Mouse (Mus musculus): Measurements from ENCODE around the gene Spaca4.

Gene Spaca4

DNA sequence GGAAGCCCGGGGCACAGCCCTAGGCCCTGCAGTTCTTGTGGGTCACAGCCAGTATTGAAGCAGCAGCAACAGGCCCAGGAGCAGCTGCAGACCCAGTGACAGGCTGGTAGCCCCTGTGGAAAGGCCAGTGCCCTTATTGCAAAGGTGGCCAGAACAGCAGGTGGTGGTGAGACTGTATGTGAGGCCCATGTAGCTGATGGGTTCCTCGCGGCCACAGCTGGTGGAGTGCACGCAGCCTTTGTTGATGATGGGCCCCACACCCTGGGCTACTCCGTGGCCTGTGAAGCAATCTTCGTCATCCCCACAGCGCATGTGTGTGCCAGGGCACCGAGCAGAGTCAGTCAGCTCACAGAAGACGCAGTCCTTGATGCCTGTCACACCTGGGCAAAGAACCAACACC lies 462 bp downstream of the Spaca4 start:
- DNase-seq = no peak

DNA sequence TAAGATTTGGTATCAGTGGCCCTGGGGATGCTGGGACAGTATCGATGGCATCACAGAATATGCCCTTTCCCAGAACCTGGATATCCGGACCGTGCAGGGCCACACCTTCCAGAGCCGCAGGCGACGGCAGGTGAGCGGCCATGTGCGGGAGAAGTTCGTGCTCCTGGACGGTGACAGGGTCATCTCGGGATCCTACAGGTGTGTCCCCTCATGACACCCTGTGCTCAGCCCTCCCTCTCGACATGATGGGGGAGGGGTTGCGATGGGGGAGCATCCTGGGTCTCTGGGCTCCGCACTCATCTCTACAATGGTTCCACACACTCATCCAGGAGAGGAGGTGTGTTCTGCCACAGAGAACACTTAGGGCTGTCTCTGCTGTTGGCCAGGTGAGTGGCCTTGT lies 1.8 kb downstream of the Spaca4 start:
- DNase-seq = no peak

DNA sequence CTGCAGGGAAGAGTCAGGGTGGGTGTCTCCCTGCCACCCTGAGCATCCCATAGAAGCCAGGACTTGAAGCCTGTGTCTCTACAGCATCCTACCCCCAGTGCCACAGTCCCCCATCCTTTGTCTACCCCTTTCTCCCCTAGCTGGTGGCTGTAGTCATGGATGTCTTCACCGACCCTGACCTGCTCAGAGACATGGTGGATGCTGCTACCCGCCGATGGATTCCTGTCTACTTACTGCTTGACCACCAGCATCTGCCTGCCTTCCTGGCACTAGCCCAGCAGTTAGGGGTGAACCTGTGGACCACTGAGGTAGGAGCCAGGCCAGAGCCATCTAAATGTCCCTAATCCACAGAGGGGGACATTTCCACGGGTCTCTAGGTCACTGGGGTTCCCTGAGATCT lies 2.3 kb downstream of the Spaca4 start:
- DNase-seq = no peak

DNA sequence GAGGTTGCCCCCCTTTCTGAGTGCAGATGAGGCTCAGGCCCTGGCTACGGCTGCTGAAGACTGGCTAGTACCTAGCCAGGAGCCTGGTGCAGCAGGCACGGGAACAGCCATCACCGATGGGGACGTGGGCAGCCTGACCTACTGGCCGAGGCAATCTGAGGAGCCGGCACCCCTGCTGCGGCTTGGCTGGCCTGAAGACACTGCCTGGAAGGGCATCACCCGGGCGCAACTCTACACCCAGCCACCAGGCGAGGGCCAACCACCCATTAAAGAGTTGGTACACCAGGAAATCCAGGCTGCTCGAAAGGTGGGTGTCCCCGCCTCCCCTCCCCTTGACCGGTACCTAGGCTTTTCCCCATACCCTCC lies 3.3 kb downstream of the Spaca4 start:
- peak in 1 of 2 experiments; percentile 41 for DNase-seq

DNA sequence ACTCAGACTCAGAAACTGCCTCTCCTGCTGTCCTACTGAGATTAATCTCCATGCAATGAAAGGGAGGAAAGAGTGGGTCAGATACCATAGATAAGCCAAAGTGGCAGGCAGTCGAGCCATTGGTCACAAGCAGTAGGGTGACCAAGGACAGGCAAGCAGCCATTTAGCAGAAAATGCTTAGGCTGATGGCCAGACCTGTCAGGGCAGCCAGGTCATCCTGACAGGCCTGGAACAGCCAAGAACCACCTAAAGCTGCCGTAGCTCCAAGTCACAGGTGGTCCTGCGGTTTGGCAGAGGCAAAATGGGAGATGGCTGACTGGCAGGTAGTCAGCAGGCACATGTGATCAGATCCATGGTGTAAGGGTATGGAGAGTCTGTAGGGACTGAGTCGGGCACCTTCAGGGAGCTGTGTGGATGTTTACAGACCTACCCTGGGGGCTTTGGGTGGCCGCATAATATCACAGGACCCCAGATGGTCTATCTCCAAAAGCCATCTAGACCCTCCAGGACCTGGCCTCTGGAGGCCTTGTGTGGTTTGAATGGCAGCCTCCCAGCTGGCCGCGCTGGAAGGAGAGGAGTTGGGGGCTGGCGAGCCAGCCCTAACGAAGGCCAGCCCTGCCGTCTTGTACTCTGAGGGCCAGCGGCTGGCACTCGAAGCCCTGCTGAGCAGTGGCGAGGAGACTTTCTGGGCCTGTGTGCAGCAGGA lies 3.8 kb downstream of the Spaca4 start:
- DNase-seq = no peak

DNA sequence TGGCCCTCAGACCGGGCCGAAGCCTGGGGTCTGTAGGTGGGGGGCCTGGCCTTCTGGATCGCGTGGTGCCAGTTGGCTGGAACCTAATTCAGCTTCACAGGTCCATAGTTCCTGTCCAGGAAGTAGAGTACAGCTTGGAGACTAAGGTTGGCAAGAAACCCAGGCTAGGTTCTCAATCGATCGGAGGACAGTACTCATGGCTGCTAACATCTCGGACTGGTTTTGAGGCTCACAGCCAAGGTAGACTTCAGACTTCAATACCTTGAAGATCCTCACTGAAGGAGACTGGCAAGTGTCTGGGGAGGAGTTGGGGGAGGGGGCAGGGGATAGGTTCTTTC lies 4.4 kb downstream of the Spaca4 start:
- no peak for DNase-seq

DNA sequence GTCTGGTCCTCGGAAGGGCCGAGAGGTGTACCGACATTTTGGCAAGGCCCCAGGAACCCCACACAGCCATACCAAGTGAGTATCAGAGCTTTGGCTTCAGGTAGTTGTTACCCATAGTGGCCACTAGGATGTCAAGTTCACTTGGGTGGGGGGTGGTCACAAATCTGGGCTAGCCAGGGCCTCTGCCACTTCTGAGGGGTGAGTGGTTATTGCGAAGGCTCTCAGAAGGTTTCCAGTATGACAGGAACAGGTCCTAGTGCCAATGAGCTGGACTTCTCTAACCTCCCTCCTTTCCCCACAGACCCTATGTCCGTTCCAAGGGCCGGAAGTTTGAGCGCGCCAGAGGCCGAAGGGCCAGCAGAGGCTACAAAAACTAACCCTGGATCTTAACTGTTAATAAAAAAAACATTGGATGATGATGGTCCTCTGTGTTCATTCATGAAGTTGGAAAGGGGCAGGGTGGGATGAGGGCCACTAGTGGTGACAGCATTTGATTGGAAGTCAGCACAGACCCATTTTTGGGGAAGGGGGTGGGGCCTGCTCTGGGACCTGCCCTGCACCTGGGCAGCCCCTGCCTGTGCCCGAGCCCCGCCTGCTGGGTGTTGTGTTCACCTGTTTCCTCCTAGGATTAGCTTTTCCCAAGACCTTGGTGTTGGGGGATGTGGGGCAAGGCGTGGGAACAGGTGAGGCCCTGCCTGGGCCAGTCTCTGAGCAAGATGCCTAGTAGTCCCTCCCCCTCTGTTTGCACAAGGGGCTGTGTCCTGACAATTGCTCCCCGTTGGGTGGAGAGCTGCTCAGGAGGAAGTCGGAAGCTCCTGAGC lies 5.0 kb downstream of the Spaca4 start, which contains the start of gene Fam83e:
Gene Fam83e, plus strand, starts transcription at position 800 of the 821 bp plus-strand sequence.
- DNase-seq = no peak

DNA sequence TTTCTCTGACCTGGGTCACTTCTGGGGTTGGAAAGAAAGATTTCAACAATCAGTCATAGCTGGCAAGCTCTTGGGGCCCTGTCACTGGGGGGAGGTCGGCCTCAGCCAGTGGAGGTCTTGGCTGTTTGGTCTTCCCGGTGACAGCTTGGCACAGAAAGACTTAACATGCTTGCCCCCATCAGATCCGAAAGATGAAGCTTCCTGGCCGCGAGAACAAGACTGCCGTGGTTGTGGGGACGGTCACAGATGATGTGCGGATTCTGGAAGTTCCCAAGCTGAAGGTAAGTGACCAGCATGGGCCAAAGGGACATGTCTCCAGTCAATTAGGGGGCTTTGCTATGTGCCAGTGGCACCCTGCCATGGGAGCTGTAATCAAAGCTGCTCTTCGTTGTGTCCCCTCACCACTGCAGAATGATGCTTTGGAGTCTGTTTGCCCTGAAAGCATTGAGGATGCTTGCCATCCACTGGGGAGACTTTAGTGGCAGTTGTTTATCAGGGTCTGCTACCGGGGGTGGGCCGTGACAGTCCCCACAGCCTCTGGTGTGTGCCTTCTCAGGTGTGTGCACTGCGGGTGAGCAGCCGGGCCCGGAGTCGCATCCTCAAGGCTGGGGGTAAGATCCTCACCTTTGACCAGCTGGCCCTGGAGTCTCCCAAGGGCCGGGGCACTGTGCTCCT lies 5.7 kb downstream of the Spaca4 start:
- DNase-seq = no peak

DNA sequence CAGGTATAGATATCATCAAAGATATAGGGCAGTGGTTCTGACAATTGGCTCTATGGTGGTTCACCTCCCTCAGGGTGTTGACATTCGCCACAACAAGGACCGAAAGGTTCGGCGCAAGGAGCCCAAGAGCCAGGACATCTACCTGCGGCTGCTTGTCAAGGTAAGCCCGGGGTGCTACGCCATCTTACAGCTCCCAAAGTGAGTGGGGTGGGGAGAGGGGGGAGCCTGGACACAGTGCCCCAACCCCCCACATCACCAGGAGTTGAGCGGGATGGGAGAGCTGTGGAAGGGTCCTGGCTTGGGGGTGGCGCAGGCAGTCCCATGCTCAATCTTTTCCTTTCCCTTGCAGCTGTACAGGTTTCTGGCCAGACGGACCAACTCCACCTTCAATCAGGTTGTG lies 6.4 kb downstream of the Spaca4 start:
- no peak for DNase-seq

DNA sequence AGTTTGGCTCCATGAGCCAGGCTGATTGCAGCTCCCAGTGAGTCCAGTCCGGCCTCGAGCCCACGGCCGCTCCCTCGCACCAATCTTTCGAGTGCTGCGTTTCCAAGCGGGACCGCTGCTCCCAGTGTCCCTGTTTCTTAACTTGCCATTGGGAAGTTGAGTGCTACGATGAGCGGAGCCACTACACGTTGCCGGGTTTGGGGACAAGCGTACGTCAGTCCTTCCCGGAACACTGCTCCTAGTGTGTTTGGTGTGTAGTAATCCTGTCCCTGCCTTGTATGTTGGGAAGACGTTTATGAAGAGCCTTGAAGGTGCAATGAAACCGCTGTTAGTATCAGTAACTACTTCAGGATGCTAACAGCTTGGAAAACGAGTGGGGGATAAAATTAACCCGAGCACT lies 7.3 kb downstream of the Spaca4 start:
- no peak for DNase-seq

DNA sequence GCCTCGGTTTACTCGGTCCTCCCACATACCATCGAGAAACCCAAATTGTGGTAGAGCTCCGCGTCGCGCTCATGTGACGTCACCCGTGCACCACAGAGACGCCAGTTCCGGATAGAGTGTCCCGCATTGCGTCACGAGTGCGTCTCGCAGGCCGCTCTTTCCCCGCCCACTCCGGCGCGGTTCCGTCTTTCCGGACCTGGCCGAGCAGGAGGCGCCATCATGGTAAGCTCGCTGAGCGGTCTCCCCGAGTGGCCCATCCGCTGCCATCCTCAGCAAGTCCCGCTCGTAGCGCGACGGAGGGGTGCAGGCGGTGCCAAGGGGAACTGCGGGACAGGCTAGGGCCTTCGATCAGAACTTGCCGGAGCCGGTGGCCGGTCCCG lies 7.7 kb downstream of the Spaca4 start, which contains the start of gene Sphk2:
Gene Sphk2, minus strand, starts transcription at position 85 of the 380 bp plus-strand sequence.
- DNase-seq = peak; percentile 99

DNA sequence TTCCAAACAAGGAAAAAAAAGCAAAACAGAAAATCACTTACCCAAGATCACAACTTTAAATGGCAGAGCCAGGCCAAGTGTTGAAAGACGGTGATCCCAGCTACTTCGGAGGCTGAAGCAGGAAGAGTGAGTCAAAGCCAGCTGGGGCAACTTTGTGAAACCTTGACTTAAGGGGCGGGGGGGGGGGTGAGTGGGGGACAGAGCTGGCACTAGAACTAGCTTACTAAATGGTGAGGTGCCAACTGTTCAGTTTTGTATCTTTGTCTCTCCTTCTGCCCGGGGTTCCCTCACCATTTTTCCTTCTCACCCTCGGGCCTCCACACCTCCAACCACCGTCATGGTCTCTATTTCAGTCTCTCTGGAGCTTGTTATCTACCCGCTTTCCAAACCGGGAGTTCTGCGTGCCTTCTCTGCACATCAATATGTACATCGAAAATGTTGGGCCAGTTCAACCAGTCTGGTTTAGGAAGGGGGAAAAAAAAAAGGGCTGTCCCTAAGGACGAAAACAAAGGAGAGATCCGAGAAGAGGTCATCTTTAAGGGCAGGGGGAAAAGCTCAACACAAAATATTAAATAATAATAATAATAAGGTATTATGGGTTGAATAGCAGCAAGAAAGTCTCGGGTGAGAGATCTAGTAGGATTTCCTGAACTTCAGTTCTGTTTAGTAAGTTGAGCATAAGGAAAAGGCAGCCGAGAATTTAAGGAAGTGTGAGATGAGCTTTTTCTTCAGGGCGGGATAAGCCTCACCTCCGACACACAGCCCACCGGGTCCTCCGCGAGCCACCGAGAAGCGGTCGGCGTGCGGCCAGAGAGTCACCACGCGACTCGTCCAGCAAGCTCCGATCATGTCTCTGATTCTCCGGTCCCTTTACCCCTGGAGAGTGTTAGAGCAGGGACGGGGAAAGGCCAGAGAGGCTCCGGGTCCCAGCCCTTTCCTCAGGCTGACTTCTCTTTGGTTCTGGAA lies 8.4 kb downstream of the Spaca4 start:
- DNase-seq = no peak

DNA sequence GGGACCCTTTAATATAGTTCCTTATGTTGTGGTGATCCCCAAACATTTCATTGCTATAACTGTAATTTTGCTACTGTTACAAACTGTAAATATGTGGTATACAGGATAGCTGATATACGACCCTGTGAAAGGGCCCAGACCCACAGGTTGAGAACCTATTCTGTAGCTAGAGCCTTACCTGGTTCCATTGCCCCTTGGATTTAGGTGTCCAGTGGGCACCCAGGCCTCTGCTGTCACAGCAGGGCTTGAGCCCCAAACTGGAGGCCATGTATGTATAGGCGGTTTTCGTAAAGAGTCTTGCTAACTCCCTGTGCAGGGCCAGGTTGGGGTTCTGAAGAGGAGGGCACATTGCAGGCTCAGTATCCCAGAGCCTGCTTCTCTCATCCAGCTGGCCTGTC lies 9.2 kb downstream of the Spaca4 start:
- no peak for DNase-seq

DNA sequence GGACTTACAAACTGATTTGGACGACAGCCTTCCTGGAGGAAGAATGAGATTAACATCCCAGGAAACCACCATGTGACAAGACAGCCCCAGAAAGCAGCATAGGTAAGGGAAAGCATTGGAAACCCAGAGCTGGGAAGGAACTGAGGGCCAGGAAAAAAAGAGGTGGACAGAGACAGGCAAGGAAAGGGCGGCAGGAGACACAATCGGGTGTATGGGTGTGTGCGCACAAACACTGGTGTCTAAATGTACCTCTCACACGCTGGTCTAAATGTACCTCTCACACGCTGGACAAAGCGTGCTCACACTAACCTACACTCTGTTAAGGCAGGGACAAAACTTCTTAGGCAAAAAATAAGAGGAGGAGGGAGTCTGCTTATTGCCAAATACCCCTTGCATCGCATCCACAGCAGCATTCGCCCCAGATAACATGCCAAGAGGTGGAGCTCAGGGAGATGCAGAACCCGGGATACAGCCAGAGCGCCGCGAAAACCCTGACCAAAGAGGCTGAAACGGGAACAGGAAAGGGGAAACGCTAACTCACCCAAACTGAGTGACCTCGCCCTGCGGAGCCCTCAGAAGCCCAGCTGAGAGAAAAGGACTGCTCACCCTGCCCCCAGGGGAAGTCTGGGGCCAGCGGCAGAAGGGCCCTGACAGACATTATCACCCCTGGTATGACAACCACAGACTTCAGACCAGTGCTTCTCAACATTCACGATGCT lies 9.7 kb downstream of the Spaca4 start:
- DNase-seq = no peak

DNA sequence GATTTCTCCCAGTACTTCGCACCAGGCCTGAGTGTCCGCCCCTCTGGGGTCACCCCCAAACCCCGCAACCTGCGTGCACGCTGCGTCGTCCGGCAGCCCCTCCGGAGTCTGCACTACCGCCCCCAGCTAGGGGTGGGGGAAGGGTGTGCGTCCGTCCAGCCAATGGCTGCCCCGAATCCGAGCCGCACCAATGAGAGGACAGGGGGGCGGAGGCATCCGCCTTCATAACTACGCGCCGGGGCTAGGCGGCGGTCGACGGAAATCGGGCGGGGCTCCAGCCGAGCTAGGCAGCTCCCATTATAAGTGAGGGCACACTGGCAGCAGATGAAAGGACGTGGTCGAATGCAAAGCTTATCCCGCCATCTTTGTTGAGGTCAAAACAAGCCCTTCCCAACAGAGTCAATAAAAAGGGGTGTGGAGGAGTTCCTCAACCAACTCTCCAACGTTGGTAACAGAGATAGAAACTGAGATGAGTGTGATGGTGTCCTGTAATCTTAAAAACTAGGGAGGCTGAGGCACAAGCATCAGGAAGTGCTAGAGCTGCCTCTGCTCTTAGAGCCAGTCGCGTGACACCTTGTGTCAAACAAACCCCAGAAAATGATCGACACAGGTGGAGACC lies 10.4 kb downstream of the Spaca4 start, which contains the start of gene Rpl18:
Gene Rpl18, plus strand, starts transcription at position 368 of the 619 bp plus-strand sequence.
- DNase-seq = peak; percentile 98 to 100

DNA sequence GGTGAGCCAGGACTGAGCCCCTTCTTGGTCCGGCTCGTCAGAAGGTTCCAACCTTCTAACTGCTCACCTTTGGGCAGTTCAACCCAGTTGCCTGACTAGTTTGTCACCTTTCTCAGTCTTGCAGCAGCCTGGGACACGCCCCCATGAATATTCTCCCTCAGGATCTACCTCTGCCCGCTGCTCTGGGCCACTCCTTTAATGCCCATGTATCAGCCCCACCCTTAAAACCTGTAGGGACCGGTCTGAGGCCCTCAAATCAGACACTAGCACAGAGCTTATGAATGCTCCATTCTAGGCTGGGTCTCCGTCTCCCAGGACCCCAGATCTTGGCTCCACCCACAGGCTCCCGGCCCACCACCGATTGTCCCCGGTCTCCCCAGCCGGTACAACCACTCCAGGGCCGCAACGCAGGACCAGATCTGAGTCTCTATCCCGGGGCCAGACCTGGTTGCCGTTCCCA lies 11.0 kb downstream of the Spaca4 start:
- DNase-seq = peak; percentile 69 to 86

DNA sequence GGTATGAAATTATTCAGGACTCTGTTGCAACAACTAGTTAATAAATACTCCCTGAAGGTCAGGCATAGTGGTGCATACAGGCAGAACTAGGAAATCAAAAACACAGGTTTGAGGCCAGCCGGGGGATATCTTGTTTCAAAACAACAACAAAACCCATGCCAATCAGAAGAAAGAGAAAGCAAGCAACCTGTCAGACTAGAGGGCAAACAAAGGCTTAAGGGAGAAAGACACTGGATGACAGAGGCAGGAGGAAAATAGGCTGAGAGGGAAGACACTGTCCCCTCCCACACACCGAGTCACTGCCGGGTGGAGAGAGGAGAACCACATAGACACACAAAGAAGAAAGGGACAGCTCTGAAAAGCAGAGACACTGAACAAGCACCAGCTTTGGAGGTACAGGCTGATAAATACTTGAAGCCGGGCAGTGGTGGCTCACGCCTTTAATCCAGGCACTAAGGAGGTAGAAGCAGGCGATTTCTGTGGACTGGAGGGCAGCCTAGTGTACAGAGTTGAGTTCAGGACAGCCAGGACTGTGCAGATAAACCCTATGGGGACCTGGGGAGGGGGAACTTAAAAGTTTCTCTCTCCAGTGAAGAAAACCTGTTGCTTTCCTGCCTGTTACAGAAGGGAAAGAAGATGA lies 11.6 kb downstream of the Spaca4 start:
- DNase-seq = no peak

DNA sequence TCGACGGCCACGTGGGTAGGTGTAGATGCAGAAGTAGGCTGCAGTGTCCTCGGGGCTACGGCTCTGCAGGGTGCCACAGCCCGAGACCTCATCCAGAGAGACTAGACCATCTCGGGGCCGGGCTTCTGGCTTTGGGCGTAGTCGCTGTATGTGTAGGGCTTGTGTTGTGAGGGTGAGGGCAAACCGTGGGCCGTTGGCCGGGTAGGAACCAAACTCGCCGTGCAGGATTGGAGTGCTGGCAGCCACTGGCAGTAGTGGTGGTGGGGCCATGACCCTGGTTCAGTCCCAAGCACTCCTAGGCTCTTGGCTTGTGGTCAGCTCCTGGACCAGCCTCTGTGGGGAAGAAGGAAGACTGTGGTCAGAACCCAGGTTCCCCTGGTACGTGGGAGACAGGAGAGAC lies 12.2 kb downstream of the Spaca4 start:
- DNase-seq = peak; percentile 35 to 73

DNA sequence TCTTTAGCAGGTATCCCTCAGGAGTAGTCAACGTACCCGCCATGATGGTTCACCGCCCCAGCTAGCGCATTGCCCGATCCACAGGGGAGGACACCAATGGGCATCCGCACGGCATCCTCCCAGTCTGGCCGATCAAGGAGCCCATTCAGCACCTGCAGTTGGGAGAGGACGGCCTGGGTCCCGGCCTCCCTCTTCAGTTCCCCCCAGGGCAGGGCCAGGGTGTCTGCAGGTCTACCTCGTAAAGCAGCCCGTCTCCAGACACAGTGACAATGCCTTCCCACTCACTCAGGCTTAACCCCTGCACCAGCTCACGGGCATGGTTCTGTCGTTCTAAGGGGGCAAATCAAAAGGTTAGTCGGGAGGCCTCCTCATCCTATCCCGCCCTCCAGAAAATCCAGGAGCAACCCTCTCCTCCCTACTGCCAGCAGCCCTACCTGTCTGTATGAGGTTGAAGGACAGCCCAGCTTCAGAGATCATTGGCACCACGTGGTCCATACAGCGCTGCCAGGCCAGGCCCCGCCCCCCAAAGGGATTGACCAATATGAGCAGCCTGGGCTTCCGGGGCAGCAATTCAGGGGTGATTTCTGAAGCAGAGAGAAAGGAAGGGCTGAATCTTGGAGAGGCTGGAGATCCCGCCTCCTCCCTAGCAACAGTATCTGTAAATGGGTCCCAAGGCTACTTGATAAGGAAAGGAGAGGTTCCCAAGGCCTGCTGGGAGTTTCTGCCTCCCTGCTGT lies 13.4 kb downstream of the Spaca4 start:
- DNase-seq = peak; percentile 89 to 95
